Comparison of ENCODE assay signal across 8 mouse cellular contexts in genomic region chr2:18392331-18393021, GRCm38 (mm10). TPM values are rescaled to one million over a fixed set of nuclear protein-coding genes. Genes with fewer than 3 reads are reported as not detected.
A peak's percentile ranks its signal among the peaks of the same experiment; 100 is the strongest.
DNase-seq lines count a peak whose midpoint lies in the region; ATAC-seq lines count a peak whose summit lies in the region.

Gene Dnajc1, minus strand, starts transcription at chr2:18392830.

- peak within 1 kb of the TSS; percentile 91 for H3K4me2 ChIP-seq in heart, embryonic 13.5 days
- peak within 1 kb of the TSS; percentile 88 for H3K4me2 ChIP-seq in liver, embryonic 12.5 days
- peak within 1 kb of the TSS; percentile 56 for H3K4me2 ChIP-seq in stomach, embryonic 15.5 days

- peak; percentile 99 for ATAC-seq in heart, embryonic 13.5 days (ENCODE audit: extremely low read depth, insufficient number of reproducible peaks, low FRiP score, low TSS enrichment)
- ATAC-seq in liver, embryonic 12.5 days, result peak; percentile 100
- peak; percentile 100 for ATAC-seq in stomach, embryonic 15.5 days (ENCODE audit: insufficient read depth, low FRiP score, low read depth)

- H3K9ac ChIP-seq in heart, embryonic 13.5 days, result peak within 1 kb of the TSS; percentile 94
- H3K9ac ChIP-seq in liver, embryonic 12.5 days, result peak within 1 kb of the TSS; percentile 90
- peak within 1 kb of the TSS; percentile 70 for H3K9ac ChIP-seq in stomach, embryonic 15.5 days

- peak within 1 kb of the TSS; percentile 82 for H3K4me3 ChIP-seq in brown adipose tissue, adult 24 weeks (ENCODE audit: insufficient read depth, low read depth, low read length)
- peak within 1 kb of the TSS; percentile 89 for H3K4me3 ChIP-seq in heart, embryonic 13.5 days
- peak within 1 kb of the TSS; percentile 93 for H3K4me3 ChIP-seq in liver, embryonic 12.5 days
- H3K4me3 ChIP-seq in stomach, embryonic 15.5 days (replicated peaks), result peak within 1 kb of the TSS; percentile 63

- H3K36me3 ChIP-seq in heart, embryonic 13.5 days, result no peaks in the 10 kb centered on the region
- no peaks in the 10 kb centered on the region for H3K36me3 ChIP-seq in liver, embryonic 12.5 days
- H3K36me3 ChIP-seq in stomach, embryonic 15.5 days, result no peaks in the 10 kb centered on the region

- no peaks in the 10 kb centered on the region for H3K9me3 ChIP-seq in heart, embryonic 13.5 days
- H3K9me3 ChIP-seq in liver, embryonic 12.5 days (replicated peaks), result no peaks in the 10 kb centered on the region
- H3K9me3 ChIP-seq in stomach, embryonic 15.5 days, result no peaks in the 10 kb centered on the region

- H3K27ac ChIP-seq in brown adipose tissue, adult 24 weeks (replicated peaks; ENCODE audit: low read depth, low read length), result peak within 1 kb of the TSS; percentile 89
- peak within 1 kb of the TSS; percentile 97 for H3K27ac ChIP-seq in heart, embryonic 13.5 days (replicated peaks)
- peak within 1 kb of the TSS; percentile 94 for H3K27ac ChIP-seq in liver, embryonic 12.5 days
- peak within 1 kb of the TSS; percentile 98 for H3K27ac ChIP-seq in stomach, embryonic 15.5 days

- H3K27me3 ChIP-seq in heart, embryonic 13.5 days (replicated peaks), result no peaks in the 10 kb centered on the region
- no peaks in the 10 kb centered on the region for H3K27me3 ChIP-seq in liver, embryonic 12.5 days (replicated peaks)
- H3K27me3 ChIP-seq in stomach, embryonic 15.5 days (replicated peaks), result no peaks in the 10 kb centered on the region

- WGBS in heart, embryonic 13.5 days, result under 1% methylated on average over 69 of the region's 69 CpGs
- WGBS in liver, embryonic 12.5 days (ENCODE audit: insufficient replicate concordance), result under 1% methylated on average over 67 of the region's 69 CpGs
- WGBS in stomach, embryonic 15.5 days, result under 1% methylated on average over 67 of the region's 69 CpGs

- peaks cover 2% of the 10 kb centered on the region; the same call in 1 of the 2 replicates for H3K4me1 ChIP-seq in brown adipose tissue, adult 24 weeks (ENCODE audit: control insufficient read depth, insufficient read depth, insufficient read length, low read length)
- peaks cover 15% of the 10 kb centered on the region for H3K4me1 ChIP-seq in heart, embryonic 13.5 days
- H3K4me1 ChIP-seq in liver, embryonic 12.5 days, result peaks cover 26% of the 10 kb centered on the region
- H3K4me1 ChIP-seq in stomach, embryonic 15.5 days, result peaks cover 5% of the 10 kb centered on the region; the same call in 1 of the 2 replicates

- DNase-seq in CD4-positive, CD25-positive, alpha-beta regulatory T cell, adult 2 months (ENCODE audit: low read depth, low spot score), result peak; percentile 96
- DNase-seq in fat pad, adult 2 months (ENCODE audit: extremely low read depth, low read depth, low spot score), result peak; percentile 45
- DNase-seq in kidney, postnatal 10 days, result peak; percentile 96
- peak; percentile 76 to 82 for DNase-seq in natural killer cell, adult 2 months (ENCODE audit: low spot score in 2 of 2)

RNA-seq across cellular contexts. Expression of gene Dnajc1, which starts in this region (rescaled TPM):
- polyA plus RNA-seq in brown adipose tissue, adult 24 weeks (2012; ENCODE audit: insufficient read depth, insufficient read length, missing spikeins), result 14.0 and 14.5 TPM in 2 replicates
- polyA plus RNA-seq in heart, embryonic 13.5 days (2015; fragmentation: Nextera tagmentation; extraction: Ambion mirVana), result 18.8 and 21.5 TPM in 2 replicates
- 14.2 and 15.0 TPM in 2 replicates for polyA plus RNA-seq in liver, embryonic 12.5 days (2016; fragmentation: Nextera tagmentation; extraction: Ambion mirVana)
- polyA plus RNA-seq in stomach, embryonic 15.5 days (2015; fragmentation: Nextera tagmentation; extraction: Ambion mirVana), result 44.1 and 48.3 TPM in 2 replicates

Comparison
In these comparisons a context has a peak if more than half of its experiments do, and no peak if none do; other contexts are left out.
1. Peak in every context shown above with its lines: DNase-seq, ATAC-seq, H3K4me3 ChIP-seq and H3K27ac ChIP-seq.
2. DNase-seq: peak in every context shown above with its lines; median percentile 96 in CD4-positive, CD25-positive, alpha-beta regulatory T cell, adult 2 months; 96 in kidney, postnatal 10 days; 79 in natural killer cell, adult 2 months; 45 in fat pad, adult 2 months.